Mouse (Mus musculus) adrenal gland, postnatal 14 days (tissue): ENCODE measurements at regions not wholly inside any gene's neighbourhood (a gene's known extent, or its start where the extent isn't known, plus 50 kb on each side); places are given as distances from the start of the nearest gene placed in this dataset.

ENCODE experiments used
- DNase-seq: peaks from one replicate; pipeline ENCODE4 v3.0.0; 2021; ENCODE audit warnings: mixed read lengths

DNA sequence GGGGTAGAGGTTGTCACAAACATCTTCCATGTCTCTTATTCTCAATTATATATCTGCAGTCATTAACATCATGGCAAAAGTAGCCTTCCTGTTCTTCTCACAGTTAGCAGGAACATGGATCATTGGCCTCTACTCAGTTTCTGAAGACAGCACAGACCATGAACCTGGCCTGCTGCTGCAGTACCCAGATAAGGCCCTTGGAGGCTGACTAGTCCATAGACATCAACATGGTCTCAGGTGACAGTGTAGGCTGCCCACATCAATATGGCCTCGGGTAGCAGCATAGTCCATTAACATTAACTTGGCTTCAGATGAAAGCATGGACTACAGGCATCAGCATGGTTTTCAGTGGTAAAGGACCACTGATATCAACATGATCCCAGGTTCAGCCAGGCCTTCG is 95.9 kb upstream of the Tmtc4 start:
- no peak for DNase-seq

DNA sequence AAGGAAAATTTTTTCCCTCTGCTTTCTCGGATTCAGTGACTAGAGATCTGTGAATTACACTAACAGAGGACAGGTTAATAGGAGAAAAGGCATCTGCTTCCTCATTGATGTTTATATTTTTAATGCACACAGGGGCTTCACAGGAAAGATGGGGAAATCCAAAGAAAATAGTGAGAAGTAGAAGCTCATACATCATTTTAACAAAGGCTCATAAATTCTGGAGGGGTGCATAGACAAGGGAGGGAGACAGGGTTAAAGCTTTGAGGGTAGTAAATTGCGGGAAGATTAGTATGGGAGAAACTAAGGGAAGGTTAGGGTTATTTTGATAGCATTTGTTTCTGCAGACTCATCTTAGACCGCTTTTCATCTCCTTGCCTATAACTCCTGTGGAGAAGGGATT is 95.0 kb upstream of the Tmtc4 start:
- DNase-seq = no peak

DNA sequence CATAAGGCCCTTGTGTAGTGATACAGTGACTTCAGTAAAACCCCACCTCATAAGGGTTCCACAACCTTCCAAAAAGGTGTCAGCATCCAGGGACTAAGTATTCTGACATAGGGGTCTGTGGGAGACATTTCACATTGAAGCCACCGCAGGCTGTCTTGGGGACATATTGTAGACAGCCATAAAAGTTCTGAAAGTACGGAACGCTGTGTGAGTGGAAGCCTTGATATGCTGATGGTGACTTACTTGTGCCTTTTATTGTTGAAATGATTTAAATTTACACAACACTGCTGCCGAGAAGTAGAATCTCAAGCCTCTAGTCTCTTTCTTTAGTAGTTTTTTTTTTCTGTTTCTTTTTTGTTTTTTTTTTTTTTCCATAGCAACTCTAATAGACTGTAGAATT is 82.5 kb upstream of the Tmtc4 start:
- no peak for DNase-seq

DNA sequence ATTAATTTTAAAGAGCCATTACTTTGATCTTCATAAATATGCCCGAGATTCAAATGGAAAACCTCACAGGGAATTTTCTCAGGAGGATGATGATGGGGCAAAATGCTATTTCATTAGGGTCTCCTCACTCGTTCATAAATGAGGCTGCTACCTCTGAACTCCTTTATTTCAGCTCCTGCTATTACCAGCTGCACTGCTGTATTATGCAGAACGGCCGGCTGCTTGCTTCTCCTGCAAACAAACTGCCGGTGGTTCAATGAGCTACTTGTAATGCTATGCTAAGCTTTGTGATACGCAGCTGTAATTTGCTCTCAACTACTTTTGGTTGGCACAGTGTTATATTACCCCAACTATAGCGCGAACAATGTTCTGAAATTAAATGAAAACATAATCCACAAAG is 81.7 kb upstream of the Tmtc4 start:
- DNase-seq = no peak

DNA sequence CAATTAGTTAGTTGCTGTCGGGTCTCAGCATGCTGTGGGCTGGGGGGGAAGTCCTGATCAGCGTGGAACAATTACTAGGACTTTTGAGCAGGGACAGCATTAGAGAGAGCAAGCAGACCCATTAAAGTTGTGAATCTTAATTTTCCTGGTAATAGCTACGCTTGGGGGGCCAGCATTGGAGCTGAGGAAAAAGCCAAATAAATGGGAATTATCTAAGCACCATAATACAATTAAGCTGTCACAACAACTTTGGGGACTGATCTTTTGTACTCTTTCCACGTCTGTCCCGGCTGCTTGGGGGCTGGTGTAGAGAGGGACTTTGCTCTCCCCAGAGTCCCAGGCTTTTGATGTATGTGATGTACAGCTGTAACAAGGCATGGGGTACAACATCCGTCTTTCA is 81.3 kb upstream of the Tmtc4 start:
- no peak for DNase-seq

DNA sequence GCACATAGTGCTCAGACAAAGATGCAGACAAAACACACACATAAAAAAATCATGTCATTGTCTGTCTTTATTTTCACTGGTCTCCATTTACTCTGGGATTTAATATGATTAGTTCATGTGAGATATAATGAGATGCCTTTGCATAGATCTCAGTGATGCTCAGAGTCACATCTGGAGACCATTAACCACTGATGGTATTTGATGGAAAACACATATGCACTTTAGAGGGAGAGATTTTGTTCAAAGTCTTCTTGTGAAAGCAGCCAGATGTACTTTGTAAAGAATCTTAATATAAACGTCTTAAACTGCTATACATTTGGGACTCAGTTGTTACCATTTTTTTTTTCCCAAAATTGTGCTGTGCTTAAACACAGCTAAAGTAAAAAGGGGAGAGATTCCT is 79.1 kb upstream of the Tmtc4 start:
- DNase-seq = no peak

DNA sequence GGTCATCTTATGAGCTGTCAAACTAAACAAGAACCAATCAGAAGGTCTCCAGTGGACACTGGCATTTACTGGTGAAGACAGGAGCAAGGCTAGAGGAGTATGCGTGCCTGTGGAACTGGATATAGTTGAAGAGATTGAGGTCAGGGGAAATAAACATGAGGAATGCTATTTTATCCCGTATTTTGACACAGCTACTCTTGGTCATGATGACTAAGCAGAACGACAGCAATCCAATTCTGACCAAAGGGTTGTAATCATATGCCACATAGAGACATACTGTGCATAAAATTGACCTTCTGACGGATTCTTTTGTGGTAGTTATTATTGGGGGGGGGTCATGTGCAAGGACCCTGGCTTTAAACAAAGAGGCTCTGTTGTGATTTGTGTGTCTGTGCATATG is 73.1 kb upstream of the Tmtc4 start:
- DNase-seq = no peak

DNA sequence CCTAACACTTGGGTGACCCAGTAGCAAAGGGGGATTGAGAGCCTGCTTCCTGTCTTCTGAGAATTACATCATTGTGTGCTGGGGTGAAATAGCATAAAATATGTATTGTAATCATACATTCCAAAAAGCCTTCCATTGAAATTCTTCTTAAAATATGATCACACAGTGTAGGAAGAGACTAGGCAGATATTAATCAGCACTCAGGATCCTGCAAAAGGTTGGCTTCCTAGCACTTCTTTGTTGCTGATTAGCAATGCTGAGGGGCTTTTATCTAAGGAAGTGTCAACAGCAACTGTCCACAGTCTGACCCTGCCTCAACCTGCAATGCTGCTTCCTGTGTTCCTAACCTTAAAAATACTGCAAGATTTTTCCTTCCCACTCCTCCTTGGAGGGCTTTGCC is 64.6 kb upstream of the Tmtc4 start:
- DNase-seq = no peak

DNA sequence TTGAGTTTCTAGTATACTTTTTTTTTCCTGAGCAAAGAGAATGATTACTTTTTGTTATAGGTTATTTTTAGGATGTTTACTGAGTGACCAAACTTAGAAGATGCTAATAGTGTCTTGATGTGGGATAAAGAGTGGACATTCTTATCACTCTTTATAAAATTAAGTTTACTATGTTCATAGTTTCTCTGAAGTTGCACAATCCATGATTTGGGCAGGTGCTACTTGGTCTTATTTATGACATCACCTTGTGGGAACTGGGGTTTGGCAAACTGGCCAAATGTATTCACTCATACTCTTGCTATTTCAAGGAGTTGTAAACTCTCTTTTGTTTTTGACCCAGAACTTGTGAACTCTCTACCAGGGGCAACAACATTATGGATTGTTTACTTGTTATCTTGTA is 56.2 kb upstream of the Tmtc4 start:
- DNase-seq = no peak

DNA sequence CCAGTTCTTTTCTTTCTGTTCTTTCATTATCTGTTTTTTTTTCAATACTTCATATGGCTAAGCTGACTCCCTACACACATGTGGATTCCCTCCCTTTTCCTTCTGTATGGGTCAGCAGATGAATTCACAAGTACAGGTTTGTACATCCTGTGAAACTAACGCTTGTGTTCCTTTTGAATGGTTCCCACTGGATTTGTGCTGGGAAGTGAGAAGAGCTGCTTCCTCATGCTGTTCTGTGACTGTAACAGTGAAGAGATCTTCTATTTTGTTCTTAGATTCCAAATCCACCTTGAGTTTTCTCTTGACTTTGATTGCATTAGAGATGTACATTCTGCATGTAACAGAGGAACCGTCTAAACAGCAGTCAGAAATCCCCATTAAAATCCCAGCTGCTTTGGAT is 53.6 kb upstream of the Tmtc4 start:
- no peak for DNase-seq
